Mouse (Mus musculus) left cerebral cortex, postnatal 14 days (tissue): ENCODE data around the gene Tbc1d16. TPM values are rescaled to one million over a fixed set of nuclear protein-coding genes. Genes with fewer than 3 reads are reported as not detected.

ENCODE experiments used
- DNase-seq, 2 experiments: peaks; one replicate each; pipeline ENCODE4 v3.0.0; 2021 to 2022; ENCODE audit warnings: low spot score in 2 of 2, mixed read lengths in 1 of 2
- intact Hi-C: fragments of 180-260 bp; cut with DNase I; formaldehyde crosslinking; loops from one replicate; pipeline ENCODE4 v1.15.1; 2025
- total RNA-seq, 2 experiments: library from RNA; stranded (reverse); gene quantifications; 2 replicates each; pipeline ENCODE4 v1.2.3; 2021

The Tbc1d16 gene
- total RNA-seq, 2 experiments from 2014 or later: 51.3 to 56.4 TPM

DNA sequence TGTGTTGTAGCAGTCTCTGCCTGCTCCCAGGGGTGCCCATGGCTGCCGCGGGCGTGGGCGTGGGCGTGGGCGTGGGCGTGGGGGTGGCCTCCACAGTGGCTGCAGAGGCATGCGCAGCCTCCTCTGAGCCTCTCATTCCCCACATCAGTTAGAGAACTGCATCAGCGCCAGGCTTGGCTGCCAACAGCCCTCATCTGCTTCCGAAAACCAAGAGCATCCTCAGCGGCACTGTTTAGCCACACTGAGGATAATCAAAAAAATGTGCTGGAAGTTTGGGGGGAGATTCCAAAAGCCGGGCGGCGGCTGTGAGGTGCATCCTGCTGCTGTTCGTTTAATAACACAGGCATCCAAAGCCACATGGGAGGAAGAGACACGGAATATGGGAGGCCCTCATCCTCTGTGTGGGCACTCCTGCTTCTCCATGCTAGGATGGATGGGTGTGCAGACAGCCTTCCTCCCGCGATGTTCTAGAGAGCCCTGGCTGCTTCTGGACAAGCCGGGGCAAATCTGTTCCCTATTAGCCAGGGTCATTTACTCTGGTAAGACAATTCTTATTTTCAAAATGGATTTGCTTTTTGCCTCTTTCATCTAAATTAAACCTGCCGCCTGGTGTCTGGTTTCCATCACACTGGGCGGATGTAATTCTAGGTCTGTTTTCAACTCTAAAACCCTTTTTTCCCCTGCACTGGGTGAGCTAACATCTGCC, 16.5 kb downstream of the Tbc1d16 start:
- DNase-seq: no peak
- intact Hi-C loops: no loop called here

DNA sequence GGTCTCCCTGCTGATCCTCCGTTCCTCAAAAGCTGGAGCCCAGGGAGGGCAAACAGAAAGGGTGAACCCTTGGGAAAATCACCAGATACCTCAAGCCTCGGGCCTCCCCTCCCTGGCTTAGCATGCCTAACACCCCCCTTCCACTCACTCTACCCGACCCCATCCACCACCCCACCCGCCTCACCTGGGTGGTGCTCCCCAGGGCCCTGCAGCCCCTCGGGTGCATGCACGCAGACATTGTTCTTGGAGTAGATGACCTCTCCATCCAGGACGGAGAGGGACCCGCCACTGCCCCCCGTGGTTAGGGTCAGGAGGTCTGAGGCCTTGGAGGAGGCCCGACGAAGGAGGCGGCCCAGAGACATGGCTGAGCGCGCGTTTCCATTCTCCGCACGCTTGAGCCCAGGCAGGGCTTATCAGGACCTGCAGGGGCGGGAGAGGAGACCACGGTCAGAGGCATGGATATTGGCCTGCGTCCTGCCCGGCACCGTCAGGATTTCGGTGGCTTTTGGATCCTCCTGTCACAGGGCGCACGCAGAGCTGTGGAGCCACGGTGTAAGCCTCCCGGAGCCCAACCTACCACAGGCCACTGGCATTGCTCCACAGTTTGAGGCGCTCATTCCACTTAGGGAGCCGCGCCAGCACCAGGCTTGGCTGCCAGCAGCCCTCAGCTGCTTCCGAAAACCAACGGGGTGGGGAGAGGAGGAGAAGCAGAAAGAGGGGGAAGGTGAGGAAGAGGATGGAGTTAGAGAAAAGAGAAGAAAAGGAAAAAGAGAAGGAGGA, 17.8 kb downstream of the Tbc1d16 start:
- peak; percentile 66 to 70 for DNase-seq
- intact Hi-C loops: no loop called here

DNA sequence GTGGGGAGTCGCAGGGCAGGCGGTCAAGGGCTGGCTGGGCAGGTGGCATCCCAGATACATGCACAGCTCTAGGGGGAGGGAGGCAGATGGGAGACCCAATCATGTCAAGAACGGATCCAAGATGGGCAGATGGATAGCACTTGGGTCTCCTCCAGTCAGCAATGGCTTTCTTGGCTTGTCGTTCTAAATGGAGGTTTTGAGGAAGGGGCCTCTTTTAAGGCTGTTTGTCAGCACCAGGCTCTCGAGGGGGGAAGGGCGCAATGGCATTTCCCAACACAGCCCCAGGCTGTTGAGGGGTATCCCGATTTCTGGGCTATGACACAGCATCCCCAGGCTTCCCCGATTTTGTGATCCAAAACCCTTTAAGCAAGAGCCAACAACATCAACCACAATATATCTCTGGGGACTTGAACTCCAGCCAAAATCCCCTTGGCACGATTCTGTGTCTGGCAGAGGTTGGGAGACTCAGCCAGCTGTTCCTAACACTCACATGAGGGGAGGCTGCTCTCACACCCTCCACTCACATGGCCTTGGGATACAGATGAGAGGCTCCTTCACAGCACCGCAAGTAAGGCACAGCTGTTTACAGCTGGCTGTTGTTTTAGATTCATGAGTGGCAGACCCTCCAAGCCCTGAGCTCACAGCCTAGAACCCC, 18.8 kb downstream of the Tbc1d16 start:
- intact Hi-C loops: no loop called here
- peak; percentile 49 to 55 for DNase-seq

DNA sequence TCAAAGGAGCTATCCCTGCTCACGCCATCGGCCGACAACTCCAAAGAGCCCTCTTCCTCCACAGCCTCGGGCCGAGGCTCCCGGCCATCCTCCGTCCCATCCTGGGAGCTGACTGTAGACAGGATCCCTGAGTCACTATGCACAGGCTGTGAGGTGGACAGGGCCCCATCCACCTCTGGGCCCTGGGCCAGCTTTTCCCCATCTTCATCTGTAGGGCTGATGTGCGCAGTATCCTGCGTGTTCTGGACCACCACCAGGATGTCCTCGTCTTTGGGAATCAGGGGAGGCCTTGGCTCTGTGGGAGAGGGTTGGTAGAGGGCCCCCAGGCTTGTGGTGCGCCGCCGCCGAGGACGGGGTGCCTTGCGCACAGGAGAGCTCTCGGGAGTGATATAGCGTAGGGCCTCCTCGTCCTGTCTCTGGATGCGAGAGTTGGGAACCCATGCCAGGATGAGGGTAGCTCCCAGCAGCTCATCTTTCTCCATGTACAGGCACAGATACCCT, 19.4 kb downstream of the Tbc1d16 start:
- intact Hi-C loops: no loop called here
- DNase-seq: no peak

DNA sequence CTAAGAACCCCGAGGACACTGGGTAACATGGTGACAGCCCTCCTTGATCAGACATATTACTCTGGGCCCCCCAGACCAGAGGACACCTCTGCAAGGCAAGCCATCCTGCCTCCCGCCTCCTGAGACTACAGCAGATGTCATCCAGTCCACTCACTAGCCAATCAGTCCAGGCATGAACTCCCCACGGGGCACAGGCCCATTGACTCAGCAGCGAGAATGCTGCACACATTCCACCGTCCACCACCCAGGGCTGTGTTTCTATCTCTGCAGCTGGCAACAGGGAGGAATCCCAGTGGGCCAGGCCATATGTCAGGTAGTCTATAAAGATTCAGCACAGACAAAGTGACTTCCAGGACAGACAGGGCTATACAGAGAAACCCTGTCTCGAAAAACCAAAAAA, 20.3 kb downstream of the Tbc1d16 start:
- DNase-seq: no peak
- intact Hi-C loops: no loop called here

DNA sequence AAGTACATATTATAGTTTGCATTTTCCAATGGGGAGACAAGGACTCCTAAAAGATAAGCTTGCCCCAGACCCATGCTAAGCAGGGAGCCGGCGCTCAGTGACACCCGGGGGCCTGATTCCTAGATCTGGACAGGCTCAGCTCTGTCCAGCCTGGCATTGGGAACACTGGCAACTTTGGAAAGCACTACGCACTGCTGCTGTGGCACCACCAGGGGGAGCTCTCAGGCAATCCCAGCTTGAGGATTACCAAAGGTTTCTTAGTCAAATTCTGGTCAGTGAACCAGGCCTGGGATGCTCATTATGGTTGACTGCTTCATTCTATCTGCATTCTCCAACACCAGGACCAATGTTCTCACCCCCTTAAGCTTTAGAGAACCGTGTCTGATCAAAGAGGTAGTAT, 21.7 kb downstream of the Tbc1d16 start:
- peak; percentile 37 to 60 for DNase-seq
- intact Hi-C loops: no loop called here

DNA sequence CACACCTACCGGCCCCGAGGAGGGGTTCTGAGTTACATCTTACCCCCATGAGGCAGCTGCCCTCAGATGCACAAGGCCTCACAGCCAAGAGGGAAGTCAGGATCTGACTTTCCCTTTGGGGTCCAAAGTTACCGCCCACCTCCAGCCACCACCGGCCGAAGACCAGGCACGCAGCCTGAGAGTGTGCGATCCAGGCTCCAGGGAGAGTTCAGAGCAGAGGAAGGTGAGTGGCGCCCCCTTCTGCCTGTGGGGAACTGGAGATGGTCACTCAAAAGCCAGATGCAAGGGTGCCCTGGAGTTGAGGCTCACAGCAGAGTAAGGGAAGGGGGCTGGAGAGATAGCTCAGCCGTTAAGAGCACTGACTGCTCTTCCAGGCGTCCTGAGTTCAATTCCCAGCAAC, 22.6 kb downstream of the Tbc1d16 start:
- intact Hi-C loops: no loop called here
- DNase-seq: no peak

DNA sequence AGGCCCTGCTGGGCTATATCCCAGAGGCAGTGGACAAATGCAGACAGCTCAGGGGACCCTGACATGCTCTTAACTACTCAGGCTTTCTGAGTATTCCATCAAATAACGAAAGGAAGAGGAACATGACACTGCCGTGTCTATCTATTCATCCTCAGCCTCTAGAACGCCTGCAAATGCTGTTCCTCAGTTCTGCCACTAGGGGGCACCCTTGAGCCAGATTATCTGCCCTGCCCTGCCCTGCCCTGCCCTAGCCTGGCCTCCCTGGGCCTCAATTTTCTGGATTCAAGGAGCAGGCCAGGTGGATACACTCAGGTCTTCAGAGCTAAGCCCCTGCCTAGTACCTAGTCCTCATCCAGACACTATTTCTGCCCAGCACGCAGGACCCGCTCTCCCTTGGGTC, 24.9 kb downstream of the Tbc1d16 start:
- DNase-seq: no peak
- intact Hi-C loops: loop anchor here (5.0 kb wide), 1 partner anchor 44 kb away; no protein-coding TSS in a partner anchor

DNA sequence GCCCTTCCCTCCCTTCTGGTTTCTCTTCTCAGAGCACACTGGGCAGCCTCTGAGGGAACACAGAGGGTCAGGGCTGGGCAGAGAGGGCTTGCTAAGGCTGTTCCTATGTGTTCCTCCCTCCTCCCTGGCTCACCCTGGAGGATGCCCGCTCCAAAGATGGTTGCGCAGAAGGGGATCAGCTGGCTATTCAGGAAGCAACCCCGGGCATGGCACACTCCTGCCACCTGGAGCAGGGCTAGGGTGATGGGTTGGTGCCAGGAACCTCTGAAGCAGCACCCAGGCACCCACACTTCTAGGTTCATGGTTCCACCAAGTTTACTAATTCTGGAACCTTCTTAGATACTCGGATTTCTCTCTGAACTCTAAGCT, 29.1 kb downstream of the Tbc1d16 start:
- DNase-seq: no peak
- intact Hi-C loops: no loop called here

DNA sequence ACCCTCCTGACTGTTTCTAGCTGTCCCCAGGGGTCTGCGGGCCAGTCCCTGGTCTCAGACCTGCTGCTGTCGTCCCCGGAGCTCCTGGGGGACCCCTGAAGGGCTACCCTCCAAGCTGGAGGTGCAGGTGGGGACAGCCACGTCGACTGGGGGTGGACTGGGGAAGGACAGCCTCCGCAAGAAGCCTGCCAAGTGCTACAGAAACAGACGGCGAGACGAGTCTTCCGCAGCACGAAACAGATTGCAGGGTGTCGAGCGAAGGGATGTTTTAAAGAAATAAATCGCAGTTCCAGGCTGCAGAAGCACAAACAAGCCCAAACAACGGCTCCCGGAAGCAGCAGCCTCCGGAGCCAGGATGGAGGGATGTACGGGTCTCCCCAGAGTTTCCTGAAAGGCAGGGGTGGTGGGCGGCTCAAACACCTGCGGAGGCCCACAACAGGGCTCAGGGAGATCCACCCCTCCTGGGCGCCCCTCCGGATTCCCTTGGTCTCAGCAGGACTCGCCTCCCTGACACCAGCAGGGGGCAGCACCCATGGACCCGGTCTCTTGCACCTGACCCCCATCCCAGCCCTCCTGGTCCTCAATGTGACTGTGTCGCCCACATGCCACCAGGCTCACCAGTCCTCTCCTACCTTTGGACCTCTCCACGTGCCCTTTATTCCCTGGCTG, 29.6 kb downstream of the Tbc1d16 start:
- peak; percentile 73 to 81 for DNase-seq
- intact Hi-C loops: no loop called here

DNA sequence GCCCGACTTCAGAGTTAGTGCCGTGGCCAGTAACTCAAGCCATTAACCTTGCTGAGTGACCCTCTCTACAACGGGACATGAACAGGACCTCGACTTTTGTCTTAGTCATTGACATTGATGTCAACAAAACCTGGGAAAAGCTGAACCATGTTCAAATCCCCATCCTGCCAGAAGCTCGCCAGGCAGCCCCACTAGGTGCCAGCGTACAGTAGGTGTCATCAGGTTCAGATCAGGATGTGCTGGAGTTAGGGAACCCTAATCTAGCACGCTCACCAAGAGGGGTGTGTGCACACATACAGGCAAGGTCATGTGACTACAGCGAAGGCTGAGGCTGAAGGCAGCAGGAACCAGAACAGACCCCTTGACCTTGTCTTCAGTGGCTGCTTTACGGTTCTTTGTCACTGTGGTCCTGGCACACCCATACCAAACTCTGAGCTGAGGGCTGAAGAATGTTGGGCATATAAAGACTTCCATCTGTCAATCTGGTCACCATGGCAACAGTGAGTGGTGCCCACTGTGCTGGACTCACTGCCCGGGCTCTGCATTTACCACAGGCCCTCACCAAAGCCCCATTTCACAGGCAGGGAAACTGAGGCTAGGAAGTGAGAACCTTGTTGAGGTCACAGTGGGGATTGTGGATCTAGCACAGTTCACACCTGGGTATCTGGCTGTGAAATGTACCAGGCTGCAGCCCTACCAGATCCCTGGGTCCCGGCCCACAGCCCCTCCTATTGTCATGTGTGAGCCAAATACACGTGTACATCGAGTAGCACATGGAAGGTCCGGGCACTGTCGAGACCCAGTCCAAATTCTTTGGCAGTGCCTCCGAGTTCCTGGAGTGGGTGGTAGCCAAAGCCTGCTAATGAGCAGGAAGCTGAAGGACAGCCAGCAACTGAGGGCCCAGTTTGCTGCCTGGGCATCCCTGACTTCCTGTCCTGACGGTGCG, 30.4 kb downstream of the Tbc1d16 start:
- peak; percentile 30 to 35 for DNase-seq
- intact Hi-C loops: no loop called here

DNA sequence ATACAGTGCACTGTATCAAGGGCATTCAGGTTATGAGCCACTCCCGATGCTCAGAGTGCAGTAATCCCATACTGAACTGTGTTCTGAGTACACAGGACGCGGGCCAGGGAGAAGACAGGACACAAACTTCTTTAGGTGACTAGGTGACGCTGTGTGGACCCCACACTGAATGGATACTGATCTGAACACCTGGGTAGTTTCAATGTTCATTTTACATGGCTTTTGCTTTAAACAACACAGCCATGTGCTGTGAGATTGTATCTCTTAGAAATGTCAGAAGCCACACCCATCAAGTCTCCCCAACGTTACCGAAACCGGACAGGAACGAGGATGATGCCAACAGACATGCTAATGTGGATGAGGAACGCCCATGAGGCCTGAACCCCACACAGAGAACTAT, 35.7 kb downstream of the Tbc1d16 start:
- intact Hi-C loops: loop anchor here (5.0 kb wide), 1 partner anchor 140 kb away; no protein-coding TSS in a partner anchor
- DNase-seq: no peak

DNA sequence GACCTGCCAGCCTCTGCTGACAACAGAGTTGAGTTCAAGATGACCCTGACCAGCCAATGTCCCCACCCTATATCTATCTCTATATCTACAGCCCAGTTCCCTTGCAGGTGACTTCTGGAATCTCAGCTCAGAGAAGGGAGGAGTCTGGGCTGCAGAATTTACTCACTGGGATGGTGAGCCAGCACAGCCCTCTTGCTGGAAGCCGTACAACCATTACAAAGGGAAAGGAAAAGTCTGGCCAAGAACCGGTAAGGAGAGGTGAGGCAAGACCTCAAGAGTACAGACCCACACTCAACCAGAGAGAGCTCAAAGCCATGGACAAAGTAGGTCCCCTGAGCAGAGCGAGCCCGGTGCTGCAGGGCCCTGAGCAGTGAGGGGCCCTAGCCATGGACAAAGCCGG, 36.1 kb downstream of the Tbc1d16 start:
- DNase-seq: no peak
- intact Hi-C loops: loop anchor here (5.0 kb wide), 1 partner anchor 140 kb away; no protein-coding TSS in a partner anchor

DNA sequence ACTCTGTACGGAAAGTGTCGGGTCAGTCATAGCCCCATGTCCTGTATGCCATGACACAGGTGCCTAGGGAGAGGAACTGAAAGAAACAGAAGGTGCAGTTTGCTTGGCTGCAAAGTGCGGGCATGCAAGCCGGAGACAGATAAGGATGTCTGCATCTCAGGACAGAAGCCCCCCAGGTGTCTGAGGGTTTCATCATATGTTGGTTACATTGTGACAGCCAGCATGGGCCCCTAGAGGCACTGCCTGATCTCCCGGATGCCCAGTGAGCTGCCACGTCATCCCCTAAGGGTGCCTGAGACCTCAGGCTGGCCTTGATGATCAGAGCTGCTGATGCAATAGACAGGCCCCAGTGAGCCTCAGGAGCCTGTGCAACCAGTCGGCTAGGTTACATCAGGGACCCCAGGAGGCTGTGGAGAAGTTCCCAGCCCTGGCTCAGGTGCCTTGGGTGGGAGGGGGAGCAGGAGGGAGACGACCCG, 36.7 kb downstream of the Tbc1d16 start:
- no peak for DNase-seq
- intact Hi-C loops: loop anchor here (5.0 kb wide), 1 partner anchor 139 kb away; no protein-coding TSS in a partner anchor

DNA sequence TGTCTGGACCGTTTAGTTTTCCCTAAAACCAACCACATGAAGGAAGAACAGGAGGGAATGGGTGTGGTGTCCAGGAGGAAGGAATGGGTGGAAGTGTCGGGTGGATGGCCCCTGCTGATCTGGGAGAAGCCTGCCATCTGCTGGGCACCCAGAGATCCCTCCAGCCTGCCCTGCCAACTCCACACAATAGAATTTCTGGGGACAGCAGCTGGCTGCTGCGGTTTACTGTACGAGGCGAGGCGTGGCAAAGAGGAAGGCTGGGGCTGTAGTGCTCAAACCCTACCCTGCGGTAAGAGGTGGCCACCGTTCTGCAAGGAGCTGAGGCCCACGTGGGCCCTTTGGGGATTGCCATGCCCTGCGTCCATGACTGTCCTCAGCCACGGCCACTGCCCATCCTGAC, 37.8 kb downstream of the Tbc1d16 start:
- intact Hi-C loops: loop anchor here (5.0 kb wide), 1 partner anchor 138 kb away; no protein-coding TSS in a partner anchor
- DNase-seq: peak; percentile 70 to 71

DNA sequence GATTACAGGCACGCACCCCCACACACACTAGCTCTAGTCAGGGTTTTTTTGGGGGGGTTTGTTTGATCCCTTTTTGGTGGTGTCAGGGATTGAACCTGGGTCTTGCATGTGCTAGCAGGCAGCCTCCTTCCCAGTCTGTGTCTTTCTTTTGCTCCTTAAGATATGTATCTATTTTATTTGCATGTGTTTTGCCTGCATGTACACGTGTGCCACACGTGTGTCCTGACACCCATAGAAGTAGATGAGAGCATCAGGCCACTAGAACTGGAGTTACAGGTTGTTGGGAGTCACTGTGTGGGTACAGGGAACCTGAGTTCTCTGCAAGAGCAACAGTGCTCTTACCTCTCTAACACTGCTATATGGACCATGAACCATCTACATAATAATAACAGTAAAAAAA, 39.0 kb downstream of the Tbc1d16 start:
- DNase-seq: no peak
- intact Hi-C loops: loop anchor here (5.0 kb wide), 1 partner anchor 97 kb away; no protein-coding TSS in a partner anchor

DNA sequence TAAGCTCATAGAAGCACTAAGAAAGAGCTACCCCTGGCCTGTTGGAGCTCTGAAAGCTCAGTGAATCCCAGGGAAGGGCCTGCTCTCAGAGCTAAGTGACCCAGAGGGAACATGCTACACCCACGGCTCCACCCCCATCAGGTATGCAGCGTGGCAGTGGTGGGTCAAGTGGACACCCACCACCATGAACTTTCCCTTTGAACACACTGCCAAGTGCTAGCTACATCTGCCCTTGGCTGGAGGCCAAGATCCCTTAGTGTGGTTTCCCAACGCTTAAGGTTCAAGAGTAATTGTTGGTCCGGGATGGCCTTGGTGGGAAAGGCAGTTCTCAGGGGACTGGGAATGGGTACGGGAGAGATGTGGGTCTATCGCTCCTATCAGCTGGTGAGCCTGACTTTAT, 39.9 kb downstream of the Tbc1d16 start:
- intact Hi-C loops: loop anchor here (5.0 kb wide), 1 partner anchor 96 kb away; no protein-coding TSS in a partner anchor
- no peak for DNase-seq

DNA sequence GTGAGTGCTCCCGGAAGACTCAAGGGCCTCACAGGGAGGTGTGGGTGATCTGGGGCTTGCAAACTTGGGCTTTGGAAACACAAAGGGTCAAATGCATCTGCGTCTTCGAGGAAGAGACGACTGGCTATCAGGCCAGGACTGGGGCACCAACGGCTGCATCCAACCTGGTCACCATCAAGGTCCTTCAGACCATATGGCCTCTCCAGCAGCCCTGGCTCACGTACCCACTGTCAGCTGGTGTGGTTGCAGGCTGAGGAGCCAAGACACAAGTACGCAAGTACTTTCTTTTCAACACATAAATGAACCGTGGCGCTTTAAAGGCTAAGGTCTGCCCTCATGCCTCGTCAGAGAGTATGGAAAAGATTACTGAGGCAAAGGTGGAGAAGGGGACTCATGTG, 40.5 kb downstream of the Tbc1d16 start:
- intact Hi-C loops: loop anchor here (5.0 kb wide), 1 partner anchor 95 kb away; no protein-coding TSS in a partner anchor
- no peak for DNase-seq
